Mouse (Mus musculus) liver, embryonic 12.5 days (tissue): Measurements from ENCODE around the gene Dpp6. TPM values are rescaled to one million over a fixed set of nuclear protein-coding genes. Genes with fewer than 3 reads are reported as not detected.

Experiments used
- ATAC-seq: fragments of 200-750 bp; cut with Nextera tagmentation; 2 replicates; pipeline ENCODE4 v1.8.0; 2017; ENCODE audit warnings: moderate number of reproducible peaks, mild to moderate bottlenecking, moderate library complexity
- H3K27ac ChIP-seq: fragments of 300-500 bp; sonication (generic); 2 replicates; pipeline ENCODE4 v1.5.1; 2016; ENCODE audit warnings: mild to moderate bottlenecking
- H3K27me3 ChIP-seq: fragments of 300-500 bp; sonication (generic); replicated peaks from 2 replicates; pipeline ENCODE4 v1.6.1; 2016; ENCODE audit warnings: mild to moderate bottlenecking, moderate library complexity
- H3K36me3 ChIP-seq: fragments of 300-500 bp; sonication (generic); 2 replicates; pipeline ENCODE4 v1.6.1; 2016; ENCODE audit warnings: mild to moderate bottlenecking, moderate library complexity
- H3K4me1 ChIP-seq: fragments of 300-500 bp; sonication (generic); 2 replicates; pipeline ENCODE4 v1.6.1; 2016
- H3K4me2 ChIP-seq: fragments of 300-500 bp; sonication (generic); 2 replicates; pipeline ENCODE4 v1.6.1; 2016; ENCODE audit warnings: mild to moderate bottlenecking, moderate library complexity
- H3K4me3 ChIP-seq: fragments of 300-500 bp; sonication (generic); 2 replicates; pipeline ENCODE4 v1.5.1; 2016; ENCODE audit warnings: mild to moderate bottlenecking, moderate library complexity
- H3K9ac ChIP-seq: fragments of 300-500 bp; sonication (generic); 2 replicates; pipeline ENCODE4 v1.6.1; 2016; ENCODE audit warnings: mild to moderate bottlenecking, moderate library complexity
- H3K9me3 ChIP-seq: fragments of 300-500 bp; sonication (generic); replicated peaks from 2 replicates; pipeline ENCODE4 v1.6.1; 2016; ENCODE audit warnings: mild to moderate bottlenecking, moderate library complexity
- WGBS: fragments of 180-500 bp; shearing (Covaris S2); methylation state at CpG from one replicate; pipeline ENCODE4 v1.1.7; 2016; ENCODE audit not compliant: insufficient replicate concordance; 5-methylcytosine and 5-hydroxymethylcytosine counted together
- polyA plus RNA-seq: library from polyadenylated mRNA; unstranded; fragments of >200 nt; fragmentation: Nextera tagmentation; extraction: Ambion mirVana; gene quantifications from 2 replicates; pipeline ENCODE4 v1.2.1, GENCODE M21; 2016

Gene Dpp6
- polyA plus RNA-seq, 1 experiment from 2014 or later, result 0.67 TPM

GRCm38 (mm10) chr5:27375841-27376240, 558.8 kb downstream of the Dpp6 start:
- 76% methylated on average over 3 of the region's 3 CpGs for WGBS
- H3K27me3 ChIP-seq, result no peaks in the 10 kb centered on the region
- ATAC-seq, result no peak
- H3K4me2 ChIP-seq, result no peak overlapping the region
- H3K9me3 ChIP-seq, result no peaks in the 10 kb centered on the region
- H3K4me1 ChIP-seq, result no peaks in the 10 kb centered on the region
- H3K9ac ChIP-seq, result no peak overlapping the region
- no peak overlapping the region for H3K27ac ChIP-seq
- no peaks in the 10 kb centered on the region for H3K36me3 ChIP-seq
- no peak overlapping the region for H3K4me3 ChIP-seq

- Histone ChIP-seq H3K9me3 (no peaks in the 10 kb centered on the region), H3K27me3 (no peaks in the 10 kb centered on the region), H3K27ac (no peak overlapping the region), H3K4me1 (no peaks in the 10 kb centered on the region), H3K9ac (no peak overlapping the region), H3K4me2 (no peak overlapping the region), H3K36me3 (no peaks in the 10 kb centered on the region), H3K4me3 (no peak overlapping the region)
- no peak for ATAC-seq
- 56% methylated on average over 4 of the region's 4 CpGs for WGBS
These were observed 563.8 kb downstream of the Dpp6 start for GRCm38 (mm10) chr5:27380656-27381385.

GRCm38 (mm10) chr5:27398371-27398770, 581.4 kb downstream of the Dpp6 start:
- no peak overlapping the region for H3K9ac ChIP-seq
- no peaks in the 10 kb centered on the region for H3K9me3 ChIP-seq
- no peak overlapping the region for H3K27ac ChIP-seq
- no peak for ATAC-seq
- H3K4me1 ChIP-seq, result no peaks in the 10 kb centered on the region
- H3K27me3 ChIP-seq, result no peaks in the 10 kb centered on the region
- H3K4me3 ChIP-seq, result no peak overlapping the region
- 50% methylated on average over 3 of the region's 3 CpGs for WGBS
- H3K36me3 ChIP-seq, result no peaks in the 10 kb centered on the region
- H3K4me2 ChIP-seq, result no peak overlapping the region

GRCm38 (mm10) chr5:27399111-27399510, 582.1 kb downstream of the Dpp6 start:
- Histone ChIP-seq H3K9me3 (no peaks in the 10 kb centered on the region), H3K36me3 (no peaks in the 10 kb centered on the region), H3K4me2 (no peak overlapping the region), H3K4me1 (no peaks in the 10 kb centered on the region), H3K9ac (no peak overlapping the region), H3K27me3 (no peaks in the 10 kb centered on the region), H3K4me3 (no peak overlapping the region), H3K27ac (no peak overlapping the region)
- ATAC-seq, result no peak

GRCm38 (mm10) chr5:27402616-27403015, 585.6 kb downstream of the Dpp6 start:
- H3K27ac ChIP-seq, result no peak overlapping the region
- H3K36me3 ChIP-seq, result no peaks in the 10 kb centered on the region
- no peak overlapping the region for H3K4me2 ChIP-seq
- ATAC-seq, result no peak
- WGBS, result 63% methylated on average over 1 of the region's 1 CpGs
- H3K9ac ChIP-seq, result no peak overlapping the region
- H3K4me3 ChIP-seq, result no peak overlapping the region
- H3K4me1 ChIP-seq, result no peaks in the 10 kb centered on the region
- no peaks in the 10 kb centered on the region for H3K27me3 ChIP-seq
- no peaks in the 10 kb centered on the region for H3K9me3 ChIP-seq

- H3K27ac ChIP-seq, result no peak overlapping the region
- H3K4me2 ChIP-seq, result no peak overlapping the region
- WGBS, result 54% methylated on average over 7 of the region's 7 CpGs
- ATAC-seq, result no peak
- no peaks in the 10 kb centered on the region for H3K9me3 ChIP-seq
- H3K4me1 ChIP-seq, result no peaks in the 10 kb centered on the region
- H3K9ac ChIP-seq, result no peak overlapping the region
- H3K4me3 ChIP-seq, result no peak overlapping the region
- no peaks in the 10 kb centered on the region for H3K36me3 ChIP-seq
- H3K27me3 ChIP-seq, result no peaks in the 10 kb centered on the region
These were observed 591.9 kb downstream of the Dpp6 start for GRCm38 (mm10) chr5:27408854-27409253.

- Histone ChIP-seq H3K27me3 (no peaks in the 10 kb centered on the region), H3K9ac (no peak overlapping the region), H3K4me3 (no peak overlapping the region), H3K9me3 (no peaks in the 10 kb centered on the region), H3K4me1 (no peaks in the 10 kb centered on the region), H3K27ac (no peak overlapping the region), H3K4me2 (no peak overlapping the region), H3K36me3 (no peaks in the 10 kb centered on the region)
- no peak for ATAC-seq
- 49% methylated on average over 3 of the region's 3 CpGs for WGBS
These were observed 596.0 kb downstream of the Dpp6 start for GRCm38 (mm10) chr5:27413023-27413422.

- Histone ChIP-seq H3K36me3 (no peaks in the 10 kb centered on the region), H3K9me3 (no peaks in the 10 kb centered on the region), H3K4me1 (no peaks in the 10 kb centered on the region), H3K9ac (no peak overlapping the region), H3K27me3 (no peaks in the 10 kb centered on the region), H3K4me3 (no peak overlapping the region), H3K27ac (no peak overlapping the region), H3K4me2 (no peak overlapping the region)
- 78% methylated on average over 4 of the region's 4 CpGs for WGBS
- no peak for ATAC-seq
These were observed 598.5 kb downstream of the Dpp6 start for GRCm38 (mm10) chr5:27415518-27415917.

GRCm38 (mm10) chr5:27416571-27416970, 599.6 kb downstream of the Dpp6 start:
- no peaks in the 10 kb centered on the region for H3K36me3 ChIP-seq
- no peak for ATAC-seq
- WGBS, result 56% methylated on average over 4 of the region's 4 CpGs

GRCm38 (mm10) chr5:27417398-27417797, 600.4 kb downstream of the Dpp6 start:
- Histone ChIP-seq H3K36me3 (no peaks in the 10 kb centered on the region), H3K4me2 (no peak overlapping the region), H3K4me3 (no peak overlapping the region), H3K9me3 (no peaks in the 10 kb centered on the region), H3K27me3 (no peaks in the 10 kb centered on the region), H3K27ac (no peak overlapping the region), H3K9ac (no peak overlapping the region), H3K4me1 (no peaks in the 10 kb centered on the region)
- ATAC-seq, result no peak
- WGBS, result 51% methylated on average over 7 of the region's 7 CpGs

More at GRCm38 (mm10) chr5:27416571-27416970, 599.6 kb downstream of the Dpp6 start:
- Histone ChIP-seq H3K27ac (no peak overlapping the region), H3K4me2 (no peak overlapping the region), H3K9ac (no peak overlapping the region), H3K27me3 (no peaks in the 10 kb centered on the region), H3K4me1 (no peaks in the 10 kb centered on the region), H3K4me3 (no peak overlapping the region), H3K9me3 (no peaks in the 10 kb centered on the region)

- no peak overlapping the region for H3K4me3 ChIP-seq
- H3K27ac ChIP-seq, result no peak overlapping the region
- H3K4me2 ChIP-seq, result no peak overlapping the region
- ATAC-seq, result no peak
- H3K4me1 ChIP-seq, result no peaks in the 10 kb centered on the region
- H3K27me3 ChIP-seq, result no peaks in the 10 kb centered on the region
- no peaks in the 10 kb centered on the region for H3K9me3 ChIP-seq
- WGBS, result 67% methylated on average over 1 of the region's 1 CpGs
- H3K36me3 ChIP-seq, result no peaks in the 10 kb centered on the region
- H3K9ac ChIP-seq, result no peak overlapping the region
These were observed 601.9 kb downstream of the Dpp6 start for GRCm38 (mm10) chr5:27418856-27419255.

- WGBS, result 51% methylated on average over 4 of the region's 4 CpGs
- no peaks in the 10 kb centered on the region for H3K36me3 ChIP-seq
- H3K4me3 ChIP-seq, result no peak overlapping the region
- ATAC-seq, result no peak
- no peak overlapping the region for H3K4me2 ChIP-seq
- no peaks in the 10 kb centered on the region for H3K9me3 ChIP-seq
- no peak overlapping the region for H3K27ac ChIP-seq
- no peaks in the 10 kb centered on the region for H3K4me1 ChIP-seq
- H3K9ac ChIP-seq, result no peak overlapping the region
- H3K27me3 ChIP-seq, result no peaks in the 10 kb centered on the region
These were observed 604.2 kb downstream of the Dpp6 start for GRCm38 (mm10) chr5:27421090-27421635.

GRCm38 (mm10) chr5:27423766-27424165, 606.8 kb downstream of the Dpp6 start:
- H3K36me3 ChIP-seq, result no peaks in the 10 kb centered on the region
- no peaks in the 10 kb centered on the region for H3K4me1 ChIP-seq
- WGBS, result 48% methylated on average over 3 of the region's 3 CpGs
- no peak overlapping the region for H3K27ac ChIP-seq
- no peaks in the 10 kb centered on the region for H3K27me3 ChIP-seq
- no peak overlapping the region for H3K4me2 ChIP-seq
- no peak overlapping the region for H3K9ac ChIP-seq
- ATAC-seq, result no peak
- no peaks in the 10 kb centered on the region for H3K9me3 ChIP-seq
- no peak overlapping the region for H3K4me3 ChIP-seq
